Comparison of ENCODE assay signal across 26 mouse cellular contexts in the genomic region with DNA sequence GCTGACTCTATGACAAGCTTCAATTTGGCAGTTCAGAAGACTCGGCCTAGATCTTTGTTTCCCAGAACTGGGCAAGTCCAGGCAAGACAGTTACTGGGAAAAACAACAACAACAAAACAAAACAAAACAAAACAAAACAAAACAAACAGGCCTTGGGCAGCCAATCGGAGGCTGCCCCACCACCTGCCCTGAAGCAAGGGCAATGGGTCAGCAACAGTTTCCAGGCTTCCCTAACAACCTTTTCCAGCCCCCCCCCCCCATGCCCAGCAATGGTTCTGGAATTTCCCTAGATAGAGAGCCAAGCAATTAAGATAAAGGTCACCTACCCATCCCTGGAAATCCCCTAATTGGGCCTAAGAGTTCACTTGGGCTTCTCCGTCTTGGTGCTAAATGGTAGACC.
"Had no signal": no experiment of that assay in that cellular context is flagged by ENCODE, and none has a peak within 500 bp of the region (broad histone marks: within the 10 kb centered on the region; RNA-seq: fewer than 3 reads in every experiment).

No protein-coding gene starts in this region.

- H3K27me3 ChIP-seq: heart, embryonic 13.5 days; heart, embryonic 15.5 days; hindbrain, embryonic 12.5 days; intestine, embryonic 15.5 days; limb, embryonic 12.5 days; liver, embryonic 13.5 days; liver, embryonic 15.5 days had no signal

- H3K4me3 ChIP-seq: gastrocnemius, adult 2 months; heart, adult 2 months; heart, embryonic 13.5 days; heart, embryonic 15.5 days; hindbrain, embryonic 10.5 days; hindbrain, embryonic 12.5 days; intestine, embryonic 15.5 days; limb, embryonic 10.5 days; limb, embryonic 12.5 days; liver, embryonic 13.5 days; liver, embryonic 15.5 days had no signal

- H3K9ac ChIP-seq: heart, embryonic 13.5 days; heart, embryonic 15.5 days; hindbrain, embryonic 12.5 days; hindbrain, embryonic 14.5 days; intestine, embryonic 15.5 days; limb, embryonic 12.5 days; liver, embryonic 13.5 days; liver, embryonic 15.5 days had no signal

- H3K9me3 ChIP-seq: heart, embryonic 15.5 days; hindbrain, embryonic 10.5 days; hindbrain, embryonic 12.5 days; intestine, embryonic 15.5 days; limb, embryonic 10.5 days; liver, embryonic 15.5 days had no signal

- H3K36me3 ChIP-seq: heart, embryonic 13.5 days; heart, embryonic 15.5 days; hindbrain, embryonic 10.5 days; hindbrain, embryonic 12.5 days; intestine, embryonic 15.5 days; limb, embryonic 10.5 days; limb, embryonic 12.5 days; liver, embryonic 13.5 days; liver, embryonic 15.5 days had no signal

- H3K27ac ChIP-seq: gastrocnemius, adult 2 months; heart, adult 2 months; heart, embryonic 13.5 days; heart, embryonic 15.5 days; hindbrain, embryonic 10.5 days; hindbrain, embryonic 12.5 days; hindbrain, embryonic 14.5 days; intestine, embryonic 15.5 days; limb, embryonic 10.5 days; limb, embryonic 12.5 days; liver, embryonic 13.5 days; liver, embryonic 15.5 days had no signal

- H3K4me1 ChIP-seq: heart, embryonic 13.5 days; heart, embryonic 15.5 days; hindbrain, embryonic 10.5 days; hindbrain, embryonic 12.5 days; intestine, embryonic 15.5 days; limb, embryonic 10.5 days; liver, embryonic 15.5 days had no signal

- ATAC-seq: hindbrain, embryonic 16.5 days; inflammation-experienced regulatory T-cells, adult 6 months; intestine, embryonic 15.5 days; intestine, postnatal 0 days had no signal

- DNase-seq: gastrocnemius, adult 2 months; gastrocnemius, postnatal 10 days; gastrocnemius, postnatal 25 days; heart, adult 2 months; heart, postnatal 4 days; kidney, adult 18-20 months; kidney, adult 8-10 months; kidney, postnatal 10 days; kidney, postnatal 25 days; kidney, postnatal 4 days; layer of hippocampus, adult 9-11 months; layer of hippocampus, postnatal 36 days; liver; liver, embryonic 13.5 days had no signal
